Mouse (Mus musculus): Measurements from ENCODE around the gene Heatr4. TPM values are rescaled to one million over a fixed set of nuclear protein-coding genes. Genes with fewer than 3 reads are reported as not detected.
"Not testable (repeated sequence)": the region's sequence is repeated elsewhere in the genome, so short reads cannot be mapped to it uniquely, and the experiment has no call there.

The Heatr4 gene
- total RNA-seq, 2 experiments from 2014 or later = not detected

- DNase-seq = not testable (repeated sequence)
Observed at GRCm38 (mm10) chr12:83938592-83938991, 46.1 kb downstream of the Heatr4 start.

- no peak for DNase-seq
Observed at GRCm38 (mm10) chr12:83937600-83937999, 47.1 kb downstream of the Heatr4 start.

GRCm38 (mm10) chr12:83929186-83929804 lies 55.4 kb downstream of the Heatr4 start:
- DNase-seq = no peak

GRCm38 (mm10) chr12:83927747-83928146 lies 56.9 kb downstream of the Heatr4 start:
- DNase-seq = no peak

GRCm38 (mm10) chr12:83926061-83926460 lies 58.6 kb downstream of the Heatr4 start:
- no peak for DNase-seq

- DNase-seq = no peak
Observed at GRCm38 (mm10) chr12:83925160-83925703, 59.4 kb downstream of the Heatr4 start.

GRCm38 (mm10) chr12:83924332-83924731 lies 60.3 kb downstream of the Heatr4 start:
- DNase-seq = no peak

- no peak for DNase-seq
Observed at GRCm38 (mm10) chr12:83923486-83923859, 61.2 kb downstream of the Heatr4 start.

GRCm38 (mm10) chr12:83922724-83923485 lies 61.7 kb downstream of the Heatr4 start:
- DNase-seq = no peak

- peak; percentile 99 for DNase-seq
Observed at GRCm38 (mm10) chr12:83921535-83922381, 62.9 kb downstream of the Heatr4 start, which contains the start of gene Numb. Numb (minus strand) TSS chr12:83921934.

- DNase-seq = peak; percentile 18
Observed at GRCm38 (mm10) chr12:83920721-83921441, 63.8 kb downstream of the Heatr4 start.

GRCm38 (mm10) chr12:83916884-83917283 lies 67.8 kb downstream of the Heatr4 start:
- DNase-seq = no peak

GRCm38 (mm10) chr12:83914797-83915196 lies 69.9 kb downstream of the Heatr4 start:
- no peak for DNase-seq

GRCm38 (mm10) chr12:83914202-83914740 lies 70.4 kb downstream of the Heatr4 start:
- DNase-seq = no peak

- DNase-seq = no peak
Observed at GRCm38 (mm10) chr12:83910451-83910850, 74.2 kb downstream of the Heatr4 start.

Other genes starting within 250 kb of the Heatr4 start
- gene Papln, start 221.2 kb downstream of the Heatr4 start, total RNA-seq (2021) = 1 to 10 TPM; 1.7 to 2.1 TPM
- 10 to 100 TPM; 14.3 to 14.9 TPM for gene Numb, start 62.9 kb downstream of the Heatr4 start, total RNA-seq (2021)
- gene Riox1, start 34.2 kb downstream of the Heatr4 start, total RNA-seq (2021) = 1 to 10 TPM; 2.3 to 2.9 TPM
- 10 to 100 TPM; 12.6 to 13.9 TPM for gene Acot2, start 3.0 kb upstream of the Heatr4 start, total RNA-seq (2021)
- 1 to 10 TPM in 1 of 2 experiments, under 1 TPM in 1; 0.83 to 4.1 TPM for gene Acot1, start 24.6 kb upstream of the Heatr4 start, total RNA-seq (2021)
- under 1 TPM; 0.05 to 0.43 TPM for gene Acot4, start 53.5 kb upstream of the Heatr4 start, total RNA-seq (2021)
- not detected for gene Gm49366, start 54.1 kb upstream of the Heatr4 start, total RNA-seq (2021)
- gene Acot3, start 67.3 kb upstream of the Heatr4 start, total RNA-seq (2021) = not detected
- gene Acot5, start 84.5 kb upstream of the Heatr4 start, total RNA-seq (2021) = not detected
- gene Acot6, start 115.8 kb upstream of the Heatr4 start, total RNA-seq (2021) = 1 to 10 TPM; 1.5 to 1.6 TPM
- 1 to 10 TPM; 6.9 to 7.2 TPM for gene Dnal1, start 129.5 kb upstream of the Heatr4 start, total RNA-seq (2021)
- under 1 TPM; 0.10 to 0.24 TPM for gene Pnma1, start 163.6 kb upstream of the Heatr4 start, total RNA-seq (2021)
- gene Elmsan1, start 234.0 kb upstream of the Heatr4 start, total RNA-seq (2021) = 1 to 10 TPM; 8.0 to 9.9 TPM